Mouse (Mus musculus): ENCODE measurements around the gene Hap1.
A peak's percentile ranks its signal among the peaks of the same experiment; 100 is the strongest.
"Not testable (repeated sequence)": the region's sequence is repeated elsewhere in the genome, so short reads cannot be mapped to it uniquely, and the experiment has no call there.

Gene Hap1

GRCm38 (mm10) chr11:100355151-100355951 is 577 bp downstream of the Hap1 start:
- DNase-seq (ENCODE audit: low read depth, low spot score), result no peak

GRCm38 (mm10) chr11:100352076-100352857 is 3.7 kb downstream of the Hap1 start:
- DNase-seq (ENCODE audit: low read depth, low spot score), result peak; percentile 40

- DNase-seq (ENCODE audit: low read depth, low spot score), result no peak
These were observed 11.7 kb downstream of the Hap1 start for GRCm38 (mm10) chr11:100344269-100344668.

- DNase-seq (ENCODE audit: low read depth, low spot score), result no peak
These were observed 20.2 kb downstream of the Hap1 start for GRCm38 (mm10) chr11:100335731-100336130.

- no peak for DNase-seq (ENCODE audit: low read depth, low spot score)
These were observed 21.9 kb downstream of the Hap1 start, which contains the start of gene Gast for GRCm38 (mm10) chr11:100333944-100334457. Gene Gast, plus strand, starts transcription at chr11:100334407.

GRCm38 (mm10) chr11:100332766-100333515 is 23.0 kb downstream of the Hap1 start:
- DNase-seq (ENCODE audit: low read depth, low spot score), result peak; percentile 81

GRCm38 (mm10) chr11:100330816-100331375 is 25.0 kb downstream of the Hap1 start:
- not testable (repeated sequence) for DNase-seq (ENCODE audit: low read depth, low spot score)

GRCm38 (mm10) chr11:100330235-100330634 is 25.7 kb downstream of the Hap1 start:
- no peak for DNase-seq (ENCODE audit: low read depth, low spot score)

- no peak for DNase-seq (ENCODE audit: low read depth, low spot score)
These were observed 28.2 kb downstream of the Hap1 start for GRCm38 (mm10) chr11:100327761-100328160.

GRCm38 (mm10) chr11:100327316-100327715 is 28.6 kb downstream of the Hap1 start:
- no peak for DNase-seq (ENCODE audit: low read depth, low spot score)

- DNase-seq (ENCODE audit: low read depth, low spot score), result no peak
These were observed 30.8 kb downstream of the Hap1 start for GRCm38 (mm10) chr11:100325062-100325629.

GRCm38 (mm10) chr11:100323578-100323977 is 32.4 kb downstream of the Hap1 start:
- DNase-seq (ENCODE audit: low read depth, low spot score), result no peak

- DNase-seq (ENCODE audit: low read depth, low spot score), result no peak
These were observed 33.2 kb downstream of the Hap1 start for GRCm38 (mm10) chr11:100322591-100323258.

GRCm38 (mm10) chr11:100321479-100322305 is 34.2 kb downstream of the Hap1 start:
- DNase-seq (ENCODE audit: low read depth, low spot score), result not testable (repeated sequence)

- DNase-seq (ENCODE audit: low read depth, low spot score), result not testable (repeated sequence)
These were observed 35.1 kb downstream of the Hap1 start for GRCm38 (mm10) chr11:100320701-100321410.

GRCm38 (mm10) chr11:100320172-100320630 is 35.7 kb downstream of the Hap1 start:
- peak; percentile 94 for DNase-seq (ENCODE audit: low read depth, low spot score)

GRCm38 (mm10) chr11:100319492-100320171 is 36.3 kb downstream of the Hap1 start, which contains the start of gene Eif1:
Gene Eif1, plus strand, starts transcription at chr11:100319885.
- DNase-seq (ENCODE audit: low read depth, low spot score), result peak; percentile 98

All from telencephalon, adult 2 months (tissue).